8 mouse cellular contexts compared by ENCODE assay signal in the genomic region with DNA sequence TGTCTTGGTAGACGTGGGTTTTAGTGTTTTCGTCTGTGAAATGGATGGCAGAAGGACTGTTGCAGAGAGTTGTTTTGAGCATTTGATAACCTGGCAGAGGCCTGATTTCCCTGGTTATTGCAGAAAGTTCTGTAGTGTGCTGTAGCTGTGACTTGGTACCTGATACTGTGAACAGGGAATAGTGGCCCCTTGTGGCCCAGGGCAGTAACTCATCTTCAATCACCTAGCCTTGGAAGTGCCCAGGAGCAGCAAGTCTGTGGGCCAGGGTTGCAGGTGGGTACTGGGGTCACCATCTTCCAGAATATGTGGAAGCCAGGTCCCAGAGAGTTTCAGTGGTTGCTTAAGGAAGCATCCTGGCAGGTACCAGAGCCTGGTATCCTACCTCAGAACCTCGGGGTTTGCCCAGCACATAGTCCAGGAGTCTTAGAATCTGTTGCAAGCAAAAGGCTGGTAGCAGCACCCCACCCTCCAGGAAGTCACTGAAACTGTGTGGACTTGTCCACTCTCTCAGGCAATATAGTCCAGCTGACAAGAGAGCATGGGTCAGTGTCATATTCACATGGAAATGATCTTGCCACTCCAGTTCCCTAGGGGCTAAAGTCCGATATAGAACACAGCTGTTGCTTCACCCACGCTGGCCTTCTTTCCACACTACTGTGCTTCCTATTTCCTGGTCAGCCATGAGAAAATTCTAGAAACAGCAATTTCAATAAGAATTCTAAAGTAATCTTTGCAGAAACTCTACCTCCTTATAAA.
A peak's percentile ranks its signal among the peaks of the same experiment; 100 is the strongest.
DNase-seq lines count a peak whose midpoint lies in the region; ATAC-seq and TF ChIP-seq lines count a peak whose summit lies in the region.

No protein-coding gene starts in this region.

- WGBS in midbrain, embryonic 10.5 days, result 72% methylated on average over 5 of the region's 5 CpGs
- 73% methylated on average over 5 of the region's 5 CpGs for WGBS in midbrain, embryonic 11.5 days
- 67% methylated on average over 5 of the region's 5 CpGs for WGBS in bone marrow, adult 2 months
- WGBS in heart, embryonic 14.5 days, result 65% methylated on average over 5 of the region's 5 CpGs
- 77% methylated on average over 5 of the region's 5 CpGs for WGBS in limb, embryonic 11.5 days

- H3K9me3 ChIP-seq in midbrain, embryonic 10.5 days (replicated peaks), result no peaks in the 10 kb centered on the region
- H3K9me3 ChIP-seq in midbrain, embryonic 11.5 days (ENCODE audit: control insufficient read depth, low read length), result no peaks in the 10 kb centered on the region
- no peaks in the 10 kb centered on the region for H3K9me3 ChIP-seq in heart, embryonic 14.5 days (ENCODE audit: control insufficient read depth, low read length)
- H3K9me3 ChIP-seq in limb, embryonic 11.5 days (ENCODE audit: control insufficient read depth, low read length), result no peaks in the 10 kb centered on the region

- no peaks in the 10 kb centered on the region for H3K36me3 ChIP-seq in midbrain, embryonic 10.5 days
- no peaks in the 10 kb centered on the region for H3K36me3 ChIP-seq in midbrain, embryonic 11.5 days (ENCODE audit: control insufficient read depth, insufficient read depth, low read length)
- no peaks in the 10 kb centered on the region for H3K36me3 ChIP-seq in heart, embryonic 14.5 days (ENCODE audit: control insufficient read depth, insufficient read depth, low read length)
- H3K36me3 ChIP-seq in limb, embryonic 11.5 days (ENCODE audit: control insufficient read depth, insufficient read depth, low read length), result no peaks in the 10 kb centered on the region

- no peak overlapping the region for H3K4me2 ChIP-seq in midbrain, embryonic 11.5 days
- H3K4me2 ChIP-seq in heart, embryonic 14.5 days (ENCODE audit: low read length), result no peak overlapping the region
- H3K4me2 ChIP-seq in limb, embryonic 11.5 days (ENCODE audit: low read depth, severe bottlenecking), result no peak overlapping the region

- ATAC-seq in midbrain, embryonic 11.5 days (ENCODE audit: low FRiP score), result no peak
- ATAC-seq in heart, embryonic 14.5 days (ENCODE audit: insufficient number of reproducible peaks, insufficient read depth, low FRiP score, low read depth), result peak; percentile 56; the same call in 1 of the 2 replicates
- ATAC-seq in limb, embryonic 11.5 days (ENCODE audit: insufficient number of reproducible peaks, low FRiP score, low TSS enrichment, low read depth), result 0 out of 2 replicates have a peak, but pooled peaks have one; percentile 26
- no peak; the same call in 1 of the 2 replicates for ATAC-seq in granulocyte monocyte progenitor cell, adult 5-6 weeks (replicated peaks; ENCODE audit: poor library complexity, severe bottlenecking)

- H3K4me3 ChIP-seq in midbrain, embryonic 10.5 days, result no peak overlapping the region
- no peak overlapping the region for H3K4me3 ChIP-seq in midbrain, embryonic 11.5 days (ENCODE audit: low read depth, low read length)
- no peak overlapping the region for H3K4me3 ChIP-seq in bone marrow, adult 2 months (replicated peaks; ENCODE audit: control insufficient read depth, low read depth, low read length)
- no peak overlapping the region for H3K4me3 ChIP-seq in heart, embryonic 14.5 days (ENCODE audit: control insufficient read depth in 1 of 2, insufficient read depth in 1 of 2, low read depth in 1 of 2, low read length in 2 of 2)
- no peak overlapping the region for H3K4me3 ChIP-seq in limb, embryonic 11.5 days (ENCODE audit: low read depth, low read length)

- no peaks in the 10 kb centered on the region for H3K27me3 ChIP-seq in midbrain, embryonic 10.5 days (ENCODE audit: low read depth, poor library complexity, severe bottlenecking)
- no peaks in the 10 kb centered on the region for H3K27me3 ChIP-seq in midbrain, embryonic 11.5 days (ENCODE audit: control insufficient read depth, insufficient read depth, low read length)
- no peaks in the 10 kb centered on the region for H3K27me3 ChIP-seq in heart, embryonic 14.5 days (ENCODE audit: control insufficient read depth, insufficient read depth, low read length)
- H3K27me3 ChIP-seq in limb, embryonic 11.5 days (ENCODE audit: control insufficient read depth, insufficient read depth, low read length), result no peaks in the 10 kb centered on the region

- DNase-seq in midbrain, embryonic 10.5 days (ENCODE audit: low spot score), result peak; percentile 18
- no peak for DNase-seq in midbrain, embryonic 11.5 days (ENCODE audit: low spot score, missing footprints)
- peak; percentile 50 for DNase-seq in limb, embryonic 11.5 days (ENCODE audit: low spot score)
- DNase-seq in retina, postnatal 1 day, result peak; percentile 43
- DNase-seq in urinary bladder, postnatal 25 days (ENCODE audit: low spot score), result no peak

- H3K9ac ChIP-seq in midbrain, embryonic 11.5 days (ENCODE audit: low read length), result no peak overlapping the region
- H3K9ac ChIP-seq in heart, embryonic 14.5 days (ENCODE audit: low read length), result no peak overlapping the region
- H3K9ac ChIP-seq in limb, embryonic 11.5 days (ENCODE audit: low read length), result no peak overlapping the region

- TF ChIP-seq CTCF in bone marrow, adult 2 months (IDR thresholded peaks at IDR 0.05; ENCODE audit: control insufficient read depth, insufficient read depth, low read length), result peak; percentile 54

- H3K4me1 ChIP-seq in midbrain, embryonic 10.5 days, result no peaks in the 10 kb centered on the region
- no peaks in the 10 kb centered on the region for H3K4me1 ChIP-seq in midbrain, embryonic 11.5 days (ENCODE audit: control insufficient read depth, insufficient read depth, low read length)
- H3K4me1 ChIP-seq in bone marrow, adult 2 months (ENCODE audit: control insufficient read depth, insufficient read depth, low read length), result no peaks in the 10 kb centered on the region; the same call in none of the 2 replicates
- no peaks in the 10 kb centered on the region for H3K4me1 ChIP-seq in heart, embryonic 14.5 days (ENCODE audit: control insufficient read depth in 2 of 2, insufficient read depth in 2 of 2, low read length in 2 of 2)
- no peaks in the 10 kb centered on the region for H3K4me1 ChIP-seq in limb, embryonic 11.5 days (ENCODE audit: control insufficient read depth, insufficient read depth, low read length)

- TF ChIP-seq POLR2A in bone marrow, adult 2 months (IDR thresholded peaks at IDR 0.05; ENCODE audit: borderline replicate concordance, control insufficient read depth, low read depth, low read length), result no peak

- H3K27ac ChIP-seq in midbrain, embryonic 10.5 days (replicated peaks), result no peak overlapping the region
- no peak overlapping the region for H3K27ac ChIP-seq in midbrain, embryonic 11.5 days (ENCODE audit: low read depth, low read length)
- H3K27ac ChIP-seq in bone marrow, adult 2 months (ENCODE audit: control insufficient read depth, insufficient read depth, low read depth, low read length, poor library complexity), result no peak overlapping the region
- no peak overlapping the region for H3K27ac ChIP-seq in heart, embryonic 14.5 days (replicated peaks in 1 of 2; ENCODE audit: control insufficient read depth in 1 of 2, insufficient read depth in 1 of 2, low read depth in 2 of 2, low read length in 2 of 2)
- no peak overlapping the region for H3K27ac ChIP-seq in limb, embryonic 11.5 days (replicated peaks; ENCODE audit: low read depth, low read length)

Comparison
In these comparisons a context has a peak if more than half of its experiments do, and no peak if none do; other contexts are left out.
1. DNase-seq: peak in midbrain, embryonic 10.5 days (single experiment), limb, embryonic 11.5 days (single experiment) and retina, postnatal 1 day (single experiment); none in midbrain, embryonic 11.5 days (single experiment) and urinary bladder, postnatal 25 days (single experiment).
2. ATAC-seq: peak in heart, embryonic 14.5 days (single experiment) and limb, embryonic 11.5 days (single experiment); none in midbrain, embryonic 11.5 days (single experiment) and granulocyte monocyte progenitor cell, adult 5-6 weeks (single experiment).